17 mouse cellular contexts compared by ENCODE assay signal in the genomic region with DNA sequence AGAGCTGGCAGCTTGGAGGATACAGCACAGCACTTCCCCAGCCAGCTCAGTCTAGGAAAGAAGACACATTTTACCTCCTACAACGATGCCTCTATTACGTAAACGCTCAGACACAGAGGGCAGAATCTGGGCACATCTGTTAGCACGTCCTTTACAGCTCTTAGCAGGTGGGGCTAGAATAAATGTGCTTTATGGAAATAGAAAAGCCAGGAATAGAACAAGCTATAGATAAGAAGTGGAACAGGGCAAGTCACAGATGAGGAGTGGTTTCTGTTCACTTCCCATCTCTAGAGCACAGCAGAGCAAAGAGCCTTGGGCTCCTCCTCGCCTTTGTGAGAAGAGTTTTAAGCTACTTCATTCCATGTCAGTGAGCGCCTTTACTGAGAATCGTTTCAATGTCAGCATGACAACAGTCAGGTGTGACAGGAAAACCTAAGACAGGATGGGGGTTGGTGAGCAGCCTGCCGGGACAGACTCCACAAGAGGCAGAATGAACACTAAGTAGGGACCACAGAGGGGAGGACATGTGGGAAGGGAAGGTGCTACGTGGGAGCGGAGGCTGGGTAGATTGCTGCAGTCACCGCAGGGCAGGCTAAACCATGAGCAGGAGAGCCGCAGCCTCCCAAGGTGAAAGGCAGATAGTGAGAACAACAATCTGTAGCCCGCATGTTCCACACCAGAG. TPM values are rescaled to one million over a fixed set of nuclear protein-coding genes. Genes with fewer than 3 reads are reported as not detected.
DNase-seq lines count a peak whose midpoint lies in the region; ATAC-seq lines count a peak whose summit lies in the region.
"Had no signal": no experiment of that assay in that cellular context is flagged by ENCODE, and none has a peak within 500 bp of the region (broad histone marks: within the 10 kb centered on the region; RNA-seq: fewer than 3 reads in every experiment).

No protein-coding gene starts in this region.

- H3K9ac ChIP-seq in heart, embryonic 12.5 days = 0 out of 2 replicates have a peak overlapping the region, but pooled peaks have one; percentile 45
- H3K9ac ChIP-seq in neural tube, embryonic 13.5 days = 0 out of 2 replicates have a peak overlapping the region, but pooled peaks have one; percentile 3
- no peak overlapping the region for H3K9ac ChIP-seq in intestine, embryonic 16.5 days (ENCODE audit: low read depth, low read length)
- H3K9ac ChIP-seq: embryonic facial prominence, embryonic 15.5 days; limb, embryonic 13.5 days had no signal

- H3K4me3 ChIP-seq in heart, embryonic 12.5 days = peak overlapping the region; percentile 9
- H3K4me3 ChIP-seq in neural tube, embryonic 13.5 days = no peak overlapping the region
- no peak overlapping the region for H3K4me3 ChIP-seq in intestine, embryonic 16.5 days (ENCODE audit: low read length)
- H3K4me3 ChIP-seq: embryonic facial prominence, embryonic 15.5 days; limb, embryonic 13.5 days had no signal

- 39% methylated on average over 13 of the region's 13 CpGs for WGBS in heart, embryonic 12.5 days
- 85% methylated on average over 13 of the region's 13 CpGs for WGBS in neural tube, embryonic 13.5 days
- 76% methylated on average over 13 of the region's 13 CpGs for WGBS in intestine, embryonic 16.5 days

- peaks cover 54% of the 10 kb centered on the region for H3K4me1 ChIP-seq in heart, embryonic 12.5 days (replicated peaks)
- peaks cover 12% of the 10 kb centered on the region for H3K4me1 ChIP-seq in neural tube, embryonic 13.5 days (replicated peaks)
- H3K4me1 ChIP-seq in intestine, embryonic 16.5 days (ENCODE audit: control insufficient read depth, insufficient read depth, low read length) = 0 out of 2 replicates have a peak, but pooled peaks cover 3% of the 10 kb centered on the region

- peak; percentile 16; the same call in 1 of the 2 replicates for ATAC-seq in heart, embryonic 12.5 days (ENCODE audit: insufficient number of reproducible peaks, low FRiP score)
- ATAC-seq in neural tube, embryonic 13.5 days (ENCODE audit: low read depth) = no peak
- peak; percentile 61 for ATAC-seq in intestine, embryonic 16.5 days
- ATAC-seq: Patski had no signal

- peak overlapping the region; percentile 56 for H3K4me2 ChIP-seq in heart, embryonic 12.5 days
- no peak overlapping the region for H3K4me2 ChIP-seq in neural tube, embryonic 13.5 days
- H3K4me2 ChIP-seq in intestine, embryonic 16.5 days (ENCODE audit: low read depth, low read length) = no peak overlapping the region
- H3K4me2 ChIP-seq: embryonic facial prominence, embryonic 15.5 days; limb, embryonic 13.5 days had no signal

- 0 out of 2 replicates have a peak, but pooled peaks cover 3% of the 10 kb centered on the region for H3K9me3 ChIP-seq in heart, embryonic 12.5 days (replicated peaks)
- no peaks in the 10 kb centered on the region for H3K9me3 ChIP-seq in neural tube, embryonic 13.5 days
- no peaks in the 10 kb centered on the region for H3K9me3 ChIP-seq in intestine, embryonic 16.5 days (ENCODE audit: control insufficient read depth, low read length)
- H3K9me3 ChIP-seq: embryonic facial prominence, embryonic 15.5 days; limb, embryonic 13.5 days had no signal

- H3K27me3 ChIP-seq in heart, embryonic 12.5 days (replicated peaks) = no peaks in the 10 kb centered on the region
- no peaks in the 10 kb centered on the region for H3K27me3 ChIP-seq in neural tube, embryonic 13.5 days
- H3K27me3 ChIP-seq in intestine, embryonic 16.5 days (replicated peaks; ENCODE audit: control insufficient read depth, insufficient read depth, low read length) = no peaks in the 10 kb centered on the region
- H3K27me3 ChIP-seq: CH12.LX; embryonic facial prominence, embryonic 15.5 days; limb, embryonic 13.5 days; Patski had no signal

- intact Hi-C loops in heart, postnatal 36 days (cut with DNase I) = loop anchor here (2.0 kb wide), 1 partner anchor 43 kb away; no protein-coding TSS in a partner anchor

- no peak for DNase-seq in heart, postnatal 36 days
- no peak for DNase-seq in neural tube, embryonic 10.5 days (ENCODE audit: extremely low spot score, low spot score)
- peak; percentile 53 to 73 for DNase-seq in right cerebral cortex, postnatal 10 days (ENCODE audit: low spot score in 2 of 2)
- no peak for DNase-seq in natural killer cell, adult 2 months (ENCODE audit: low spot score in 2 of 2)
- no peak for DNase-seq in yolk sac, embryonic 10.5 days (ENCODE audit: low spot score)
- DNase-seq: adrenal gland, adult 8-10 months; kidney, adult 11 months; kidney, postnatal 4 days; lung, adult 2 months; thymus, adult 18-20 months had no signal

- H3K27ac ChIP-seq in heart, embryonic 12.5 days (ENCODE audit: poor library complexity, severe bottlenecking) = peak overlapping the region; percentile 91
- 0 out of 2 replicates have a peak overlapping the region, but pooled peaks have one; percentile 33 for H3K27ac ChIP-seq in neural tube, embryonic 13.5 days (replicated peaks)
- no peak overlapping the region for H3K27ac ChIP-seq in intestine, embryonic 16.5 days (ENCODE audit: low read length)
- H3K27ac ChIP-seq: embryonic facial prominence, embryonic 15.5 days; limb, embryonic 13.5 days had no signal

- H3K36me3 ChIP-seq in heart, embryonic 12.5 days = peaks cover 28% of the 10 kb centered on the region
- peaks cover 31% of the 10 kb centered on the region for H3K36me3 ChIP-seq in neural tube, embryonic 13.5 days
- no peaks in the 10 kb centered on the region for H3K36me3 ChIP-seq in intestine, embryonic 16.5 days (ENCODE audit: control insufficient read depth, insufficient read depth, low read length)

RNA-seq across cellular contexts. Expression of gene Ywhah, which starts 28.5 kb away (rescaled TPM):
- polyA plus RNA-seq in heart, embryonic 12.5 days (2016; fragmentation: Nextera tagmentation; extraction: Ambion mirVana) = 481 and 488 TPM in 2 replicates
- total RNA-seq in heart, postnatal 36 days (2021) = 10 to 100 TPM; 83.7 to 93.5 TPM
- 732 and 779 TPM in 2 replicates for polyA plus RNA-seq in neural tube, embryonic 13.5 days (2015; fragmentation: Nextera tagmentation; extraction: Ambion mirVana)
- polyA plus RNA-seq in intestine, embryonic 16.5 days (2015; fragmentation: Nextera tagmentation; extraction: Ambion mirVana) = 408 and 430 TPM in 2 replicates

Comparison
In these comparisons a context has a peak if more than half of its experiments do, and no peak if none do; other contexts are left out.
1. DNase-seq: peak in right cerebral cortex, postnatal 10 days (2 of 2); none in heart, postnatal 36 days (0 of 2), neural tube, embryonic 10.5 days (single experiment), natural killer cell, adult 2 months (0 of 2) and yolk sac, embryonic 10.5 days (single experiment).